Mouse (Mus musculus) heart, adult 2 months (tissue): ENCODE results near the gene Gas2l1. TPM values are rescaled to one million over a fixed set of nuclear protein-coding genes. Genes with fewer than 3 reads are reported as not detected.

Experiments
- DNase-seq, 2 experiments: peaks; one replicate each; pipeline ENCODE4 v3.0.0; 2021
- H3K27ac ChIP-seq: fragments of 200-600 bp; 2 replicates; pipeline ENCODE4 v1.8.1; 2022
- H3K27me3 ChIP-seq: fragments of 200-500 bp; 2 replicates; pipeline ENCODE4 v1.6.1; 2012; ENCODE audit warnings: mild to moderate bottlenecking, low read length, inconsistent platforms, mixed read lengths; ENCODE audit not compliant: control insufficient read depth, insufficient read depth
- H3K36me3 ChIP-seq: fragments of 200-500 bp; 2 replicates; pipeline ENCODE4 v1.6.1; 2012; ENCODE audit warnings: low read length, inconsistent platforms; ENCODE audit not compliant: control insufficient read depth, insufficient read depth
- H3K4me1 ChIP-seq: fragments of 200-500 bp; 2 replicates; pipeline ENCODE4 v1.6.1; 2011; ENCODE audit warnings: low read length; ENCODE audit not compliant: control insufficient read depth, insufficient read depth
- H3K4me3 ChIP-seq: fragments of 200-600 bp; 2 replicates; pipeline ENCODE4 v1.8.1; 2022
- H3K79me2 ChIP-seq: fragments of 200-500 bp; replicated peaks from 2 replicates; pipeline ENCODE4 v1.6.1; 2012; ENCODE audit warnings: mild to moderate bottlenecking, inconsistent platforms, low read length, moderate library complexity, mixed read lengths; ENCODE audit not compliant: control insufficient read depth, insufficient read depth
- H3K9ac ChIP-seq: fragments of 200-500 bp; 2 replicates; pipeline ENCODE4 v1.6.1; 2012; ENCODE audit warnings: low read depth, mild to moderate bottlenecking, control low read depth, inconsistent platforms, low read length, mixed read lengths
- CTCF ChIP-seq: fragments of 200-600 bp; IDR thresholded peaks from 2 replicates; pipeline ENCODE4 v1.8.1; 2022; ENCODE audit warnings: antibody characterized with exemption, mild to moderate bottlenecking, moderate library complexity
- EP300 ChIP-seq: fragments of 200-500 bp; IDR thresholded peaks from 2 replicates; pipeline ENCODE4 v1.6.1; 2011; ENCODE audit warnings: low read depth, low read length, control low read depth; ENCODE audit not compliant: insufficient read depth
- POLR2A ChIP-seq: fragments of 200-500 bp; IDR thresholded peaks from 2 replicates; pipeline ENCODE4 v1.6.1; 2011; ENCODE audit warnings: mild to moderate bottlenecking, low read depth, low read length, control low read depth; ENCODE audit not compliant: insufficient read depth
- WGBS: fragments of 180-500 bp; shearing (Covaris S2); methylation state at CpG from one replicate; pipeline ENCODE4 v1.1.7; 2018; 5-methylcytosine and 5-hydroxymethylcytosine counted together
- intact Hi-C: fragments of 180-260 bp; cut with DNase I; formaldehyde crosslinking; loops from one replicate; pipeline ENCODE4 v1.15.1; 2025
- polyA plus RNA-seq: library from polyadenylated mRNA; depleted of rRNA; stranded (reverse); fragments of >200 nt; gene quantifications from 2 replicates; pipeline ENCODE4 v1.2.3, GENCODE M21; 2012
- total RNA-seq, 2 experiments: library from RNA; stranded (reverse); gene quantifications; 2 replicates each; pipeline ENCODE4 v1.2.3; 2021

The Gas2l1 gene
- total and polyA plus RNA-seq, 3 experiments, result 18.2 to 27.9 (median 21.0) TPM

- 81% methylated on average over 23 of the region's 23 CpGs for WGBS
- TF ChIP-seq POLR2A, result no peak
- TF ChIP-seq EP300, result no peak
- TF ChIP-seq CTCF, result no peak
- Histone ChIP-seq H3K27me3 (no peaks in the 10 kb centered on the region), H3K27ac (no peak overlapping the region), H3K36me3 (no peaks in the 10 kb centered on the region), H3K9ac (no peak overlapping the region), H3K79me2 (no peaks in the 10 kb centered on the region), H3K4me1 (peaks cover 9% of the 10 kb centered on the region), H3K4me3 (no peak overlapping the region)
- intact Hi-C loops, result no loop called here
- DNase-seq, result no peak
Observed at GRCm38 (mm10) chr11:5055945-5056938, 8.9 kb downstream of the Gas2l1 start.

GRCm38 (mm10) chr11:5054874-5055273 is 10.3 kb downstream of the Gas2l1 start:
- intact Hi-C loops, result no loop called here
- TF ChIP-seq EP300 (no peak), CTCF (no peak), POLR2A (no peak)
- H3K27me3 ChIP-seq, result no peaks in the 10 kb centered on the region

GRCm38 (mm10) chr11:5054151-5054550 is 11.0 kb downstream of the Gas2l1 start:
- H3K9ac ChIP-seq, result no peak overlapping the region
- H3K4me3 ChIP-seq, result no peak overlapping the region
- H3K4me1 ChIP-seq, result peaks cover 3% of the 10 kb centered on the region
- H3K79me2 ChIP-seq, result no peaks in the 10 kb centered on the region
- intact Hi-C loops, result no loop called here
- no peak overlapping the region for H3K27ac ChIP-seq
- TF ChIP-seq POLR2A (no peak), EP300 (no peak), CTCF (no peak)
- DNase-seq, result no peak
- no peaks in the 10 kb centered on the region for H3K27me3 ChIP-seq
- 79% methylated on average over 14 of the region's 14 CpGs for WGBS
- H3K36me3 ChIP-seq, result no peaks in the 10 kb centered on the region

More at GRCm38 (mm10) chr11:5054874-5055273, 10.3 kb downstream of the Gas2l1 start:
- DNase-seq, result no peak
- Histone ChIP-seq H3K4me1 (peaks cover 9% of the 10 kb centered on the region), H3K79me2 (no peaks in the 10 kb centered on the region), H3K27ac (no peak overlapping the region), H3K4me3 (no peak overlapping the region), H3K9ac (no peak overlapping the region), H3K36me3 (no peaks in the 10 kb centered on the region)
- 44% methylated on average over 6 of the region's 6 CpGs for WGBS

- intact Hi-C loops, result no loop called here
- H3K36me3 ChIP-seq, result no peaks in the 10 kb centered on the region
- TF ChIP-seq CTCF (no peak), POLR2A (no peak), EP300 (no peak)
- H3K4me3 ChIP-seq, result no peak overlapping the region
- H3K79me2 ChIP-seq, result no peaks in the 10 kb centered on the region
- 64% methylated on average over 10 of the region's 10 CpGs for WGBS
- DNase-seq, result no peak
- no peak overlapping the region for H3K9ac ChIP-seq
- H3K4me1 ChIP-seq, result no peaks in the 10 kb centered on the region; the same call in 1 of the 2 replicates
- no peak overlapping the region for H3K27ac ChIP-seq
- H3K27me3 ChIP-seq, result no peaks in the 10 kb centered on the region
Observed at GRCm38 (mm10) chr11:5052200-5052854, 12.8 kb downstream of the Gas2l1 start.

GRCm38 (mm10) chr11:5051629-5052028 is 13.5 kb downstream of the Gas2l1 start:
- WGBS, result 87% methylated on average over 10 of the region's 10 CpGs
- no peak for TF ChIP-seq POLR2A
- TF ChIP-seq CTCF, result no peak
- TF ChIP-seq EP300, result no peak
- Histone ChIP-seq H3K36me3 (no peaks in the 10 kb centered on the region), H3K27ac (no peak overlapping the region), H3K4me3 (no peak overlapping the region), H3K4me1 (no peaks in the 10 kb centered on the region; the same call in 1 of the 2 replicates), H3K9ac (no peak overlapping the region), H3K27me3 (no peaks in the 10 kb centered on the region), H3K79me2 (no peaks in the 10 kb centered on the region)
- no peak for DNase-seq
- intact Hi-C loops, result no loop called here
